Mouse (Mus musculus) stomach, embryonic 15.5 days (tissue): Measurements from ENCODE around the gene Dtd1. TPM values are rescaled to one million over a fixed set of nuclear protein-coding genes. Genes with fewer than 3 reads are reported as not detected.

Source experiments
- ATAC-seq: fragments of 200-750 bp; cut with Nextera tagmentation; 2 replicates; pipeline ENCODE4 v1.8.0; 2017; ENCODE audit warnings: low read depth, moderate number of reproducible peaks, moderate TSS enrichment; ENCODE audit not compliant: insufficient read depth, low FRiP score
- H3K27ac ChIP-seq: fragments of 300-500 bp; sonication (generic); 2 replicates; pipeline ENCODE4 v1.5.1; 2015; ENCODE audit warnings: mild to moderate bottlenecking, inconsistent platforms
- H3K27me3 ChIP-seq: fragments of 300-500 bp; sonication (generic); replicated peaks from 2 replicates; pipeline ENCODE4 v1.6.1; 2015; ENCODE audit warnings: inconsistent platforms
- H3K36me3 ChIP-seq: fragments of 300-500 bp; sonication (generic); 2 replicates; pipeline ENCODE4 v1.6.1; 2015; ENCODE audit warnings: inconsistent platforms
- H3K4me1 ChIP-seq: fragments of 300-500 bp; sonication (generic); 2 replicates; pipeline ENCODE4 v1.6.1; 2015; ENCODE audit warnings: inconsistent platforms
- H3K4me2 ChIP-seq: fragments of 300-500 bp; sonication (generic); 2 replicates; pipeline ENCODE4 v1.6.1; 2015; ENCODE audit warnings: mild to moderate bottlenecking, inconsistent platforms
- H3K4me3 ChIP-seq: fragments of 300-500 bp; sonication (generic); replicated peaks from 2 replicates; pipeline ENCODE4 v1.5.1; 2015; ENCODE audit warnings: inconsistent platforms
- H3K9ac ChIP-seq: fragments of 300-500 bp; sonication (generic); 2 replicates; pipeline ENCODE4 v1.6.1; 2015; ENCODE audit warnings: inconsistent platforms
- H3K9me3 ChIP-seq: fragments of 300-500 bp; sonication (generic); 2 replicates; pipeline ENCODE4 v1.6.1; 2016; ENCODE audit warnings: inconsistent platforms
- WGBS: fragments of 180-500 bp; shearing (Covaris S2); methylation state at CpG from one replicate; pipeline ENCODE4 v1.1.7; 2015; 5-methylcytosine and 5-hydroxymethylcytosine counted together
- polyA plus RNA-seq: library from polyadenylated mRNA; unstranded; fragments of >200 nt; fragmentation: Nextera tagmentation; extraction: Ambion mirVana; gene quantifications from 2 replicates; pipeline ENCODE4 v1.2.1, GENCODE M21; 2015

Dtd1 gene
- polyA plus RNA-seq, 1 experiment from 2014 or later = 39.6 TPM

DNA sequence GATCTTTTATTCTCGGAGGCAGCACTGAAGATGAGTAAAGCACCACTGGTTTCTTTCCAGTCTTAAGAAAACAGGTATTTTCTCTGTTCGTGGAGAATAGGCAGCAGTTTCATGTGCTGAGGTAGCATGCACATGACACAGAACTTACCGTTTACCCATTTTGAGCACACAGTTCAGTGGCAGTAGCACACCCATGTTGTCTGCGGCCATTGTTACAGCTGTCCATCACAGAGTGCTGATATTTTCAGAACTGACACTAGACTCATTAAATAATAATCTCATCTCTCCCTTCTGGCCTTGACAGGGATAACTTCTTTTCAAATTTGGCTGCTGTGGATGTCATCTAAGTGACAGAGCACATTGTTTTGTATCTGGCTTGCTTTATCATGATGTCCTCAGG, 47.5 kb downstream of the Dtd1 start:
- 79% methylated on average over 4 of the region's 4 CpGs for WGBS
- Histone ChIP-seq H3K27me3 (no peaks in the 10 kb centered on the region), H3K9ac (no peak overlapping the region), H3K27ac (no peak overlapping the region), H3K4me3 (no peak overlapping the region), H3K9me3 (no peaks in the 10 kb centered on the region), H3K36me3 (no peaks in the 10 kb centered on the region), H3K4me1 (no peaks in the 10 kb centered on the region), H3K4me2 (no peak overlapping the region)
- ATAC-seq = no peak

DNA sequence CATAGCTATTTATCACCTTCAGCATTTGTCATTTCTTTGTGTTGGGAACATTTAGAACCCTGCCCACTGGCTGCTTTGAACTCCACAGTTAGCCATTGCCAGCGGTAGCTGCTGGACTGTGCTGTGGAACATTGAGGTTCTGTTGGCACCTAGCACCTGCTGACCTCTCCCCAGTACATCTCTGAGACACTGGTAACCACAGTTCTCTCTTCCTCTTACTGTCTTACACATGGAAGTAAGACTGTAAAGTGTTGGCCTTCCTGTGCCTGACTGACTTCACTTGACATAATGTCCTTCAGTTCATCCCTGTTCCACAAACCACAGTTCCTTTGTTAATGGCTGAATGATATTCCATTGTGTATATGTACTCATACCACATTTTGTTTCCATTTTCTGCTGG, 50.3 kb downstream of the Dtd1 start:
- WGBS = 86% methylated on average over 1 of the region's 1 CpGs
- no peaks in the 10 kb centered on the region for H3K4me1 ChIP-seq
- no peak overlapping the region for H3K4me2 ChIP-seq
- H3K27ac ChIP-seq = no peak overlapping the region
- H3K4me3 ChIP-seq = no peak overlapping the region
- ATAC-seq = no peak
- no peak overlapping the region for H3K9ac ChIP-seq
- no peaks in the 10 kb centered on the region for H3K9me3 ChIP-seq
- H3K27me3 ChIP-seq = no peaks in the 10 kb centered on the region
- H3K36me3 ChIP-seq = no peaks in the 10 kb centered on the region

- Histone ChIP-seq H3K4me2 (no peak overlapping the region), H3K4me3 (no peak overlapping the region), H3K9me3 (no peaks in the 10 kb centered on the region), H3K9ac (no peak overlapping the region), H3K27ac (no peak overlapping the region), H3K36me3 (no peaks in the 10 kb centered on the region), H3K27me3 (no peaks in the 10 kb centered on the region), H3K4me1 (no peaks in the 10 kb centered on the region)
- ATAC-seq = no peak
- whole genome bisulfite sequencing = 95% methylated on average over 4 of the region's 4 CpGs
Measured at GRCm38 (mm10) chr2:144652841-144653240, 53.1 kb downstream of the Dtd1 start.

DNA sequence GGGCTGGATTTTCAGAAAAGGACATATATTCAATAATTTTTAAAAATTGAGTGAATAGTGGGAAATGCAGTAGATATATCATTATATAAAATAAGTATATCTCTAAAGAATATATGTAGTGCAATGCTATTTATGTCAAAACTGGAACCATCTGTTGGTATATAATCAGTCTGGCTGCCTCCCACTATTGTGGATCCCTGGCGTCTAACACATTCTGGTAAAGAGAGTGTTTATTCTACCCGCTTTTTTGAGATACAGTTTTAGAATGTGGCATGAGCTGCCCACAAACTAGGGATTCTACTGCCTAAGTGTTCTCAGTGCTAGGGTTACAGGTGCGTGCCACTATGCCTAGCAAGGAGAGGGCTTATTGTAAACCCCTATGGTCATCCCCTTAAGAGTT, 55.6 kb downstream of the Dtd1 start:
- ATAC-seq = no peak
- H3K4me1 ChIP-seq = no peaks in the 10 kb centered on the region
- H3K27me3 ChIP-seq = no peaks in the 10 kb centered on the region
- 78% methylated on average over 3 of the region's 3 CpGs for WGBS
- no peak overlapping the region for H3K9ac ChIP-seq
- no peak overlapping the region for H3K4me3 ChIP-seq
- no peak overlapping the region for H3K4me2 ChIP-seq
- H3K27ac ChIP-seq = no peak overlapping the region
- no peaks in the 10 kb centered on the region for H3K36me3 ChIP-seq
- no peaks in the 10 kb centered on the region for H3K9me3 ChIP-seq

- no peak overlapping the region for H3K27ac ChIP-seq
- ATAC-seq = no peak
- H3K9ac ChIP-seq = no peak overlapping the region
- 76% methylated on average over 4 of the region's 4 CpGs for WGBS
- H3K27me3 ChIP-seq = no peaks in the 10 kb centered on the region
- no peaks in the 10 kb centered on the region for H3K9me3 ChIP-seq
- H3K36me3 ChIP-seq = no peaks in the 10 kb centered on the region
- H3K4me3 ChIP-seq = no peak overlapping the region
- no peak overlapping the region for H3K4me2 ChIP-seq
- no peaks in the 10 kb centered on the region for H3K4me1 ChIP-seq
Measured at GRCm38 (mm10) chr2:144668507-144668906, 68.8 kb downstream of the Dtd1 start.

GRCm38 (mm10) chr2:144670289-144670930, 70.7 kb downstream of the Dtd1 start:
- H3K9ac ChIP-seq = no peak overlapping the region
- H3K4me3 ChIP-seq = no peak overlapping the region
- H3K27ac ChIP-seq = 0 out of 2 replicates have a peak overlapping the region, but pooled peaks have one; percentile 40
- WGBS = 74% methylated on average over 5 of the region's 5 CpGs
- no peak overlapping the region for H3K4me2 ChIP-seq
- no peaks in the 10 kb centered on the region for H3K4me1 ChIP-seq
- no peaks in the 10 kb centered on the region for H3K27me3 ChIP-seq
- ATAC-seq = peak; percentile 39; the same call in 1 of the 2 replicates
- H3K36me3 ChIP-seq = no peaks in the 10 kb centered on the region
- no peaks in the 10 kb centered on the region for H3K9me3 ChIP-seq

DNA sequence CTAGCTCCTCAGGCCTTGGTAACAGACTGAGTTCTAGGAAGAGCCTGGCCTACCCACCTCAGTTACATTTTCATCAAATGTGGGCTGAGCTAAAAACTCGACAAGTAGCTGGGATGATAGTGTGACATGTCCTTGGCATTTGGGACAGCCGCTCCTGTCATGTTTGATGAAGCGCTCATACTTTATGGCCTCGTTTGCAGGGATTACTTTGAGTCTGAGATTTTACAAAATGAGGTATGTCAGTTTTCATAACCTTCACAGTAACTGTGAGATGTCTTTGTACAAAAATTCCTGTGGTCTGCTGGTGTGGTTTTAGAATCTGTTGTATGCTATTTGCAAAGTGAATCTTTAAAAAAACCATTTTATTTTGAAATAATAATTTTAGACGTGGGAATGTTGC, 72.7 kb downstream of the Dtd1 start:
- Histone ChIP-seq H3K4me2 (no peak overlapping the region), H3K27ac (no peak overlapping the region), H3K4me3 (no peak overlapping the region), H3K4me1 (peaks cover 4% of the 10 kb centered on the region), H3K36me3 (no peaks in the 10 kb centered on the region), H3K27me3 (no peaks in the 10 kb centered on the region), H3K9me3 (no peaks in the 10 kb centered on the region), H3K9ac (no peak overlapping the region)
- 79% methylated on average over 5 of the region's 5 CpGs for WGBS
- ATAC-seq = no peak

DNA sequence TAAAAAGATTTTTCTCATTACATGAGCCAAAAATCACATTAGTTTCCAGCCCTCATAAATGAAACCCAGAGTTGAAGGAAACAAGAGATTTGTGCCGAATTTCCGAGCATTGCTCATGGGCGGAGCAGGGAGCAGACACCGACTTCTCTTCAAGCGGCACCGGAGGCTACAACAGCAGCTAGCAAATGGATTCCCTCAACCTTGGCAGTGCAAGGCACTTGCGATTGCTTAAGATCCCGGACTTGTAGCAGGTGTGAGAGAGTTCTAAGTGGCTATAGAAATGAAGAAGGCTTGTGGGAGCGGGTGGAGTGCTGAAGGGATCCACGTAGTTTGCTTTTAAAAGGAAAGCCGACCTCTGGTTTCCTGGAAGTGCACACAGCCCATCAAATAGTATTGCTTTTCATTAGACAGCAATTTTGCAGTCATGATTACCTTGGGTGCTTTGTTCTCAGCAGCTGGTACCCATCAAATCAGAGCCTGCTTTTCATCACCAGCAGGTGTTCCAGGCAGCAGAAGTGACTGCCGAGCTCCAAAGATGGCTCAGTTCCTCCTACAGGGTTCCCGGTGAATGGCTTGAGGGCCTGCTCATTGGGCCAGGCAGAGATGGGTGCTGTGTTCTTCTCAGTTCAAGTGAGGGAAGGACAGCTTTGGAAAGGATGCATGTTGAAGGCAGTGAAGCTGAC, 77.0 kb downstream of the Dtd1 start:
- H3K4me1 ChIP-seq = peaks cover 7% of the 10 kb centered on the region
- H3K4me3 ChIP-seq = no peak overlapping the region
- ATAC-seq = no peak
- H3K27me3 ChIP-seq = no peaks in the 10 kb centered on the region
- WGBS = 41% methylated on average over 13 of the region's 13 CpGs
- peak overlapping the region; percentile 4; the same call in 1 of the 2 replicates for H3K4me2 ChIP-seq
- H3K9ac ChIP-seq = no peak overlapping the region
- H3K27ac ChIP-seq = 0 out of 2 replicates have a peak overlapping the region, but pooled peaks have one; percentile 11
- H3K9me3 ChIP-seq = no peaks in the 10 kb centered on the region
- H3K36me3 ChIP-seq = no peaks in the 10 kb centered on the region

- no peak overlapping the region for H3K4me2 ChIP-seq
- ATAC-seq = no peak
- no peaks in the 10 kb centered on the region for H3K9me3 ChIP-seq
- no peaks in the 10 kb centered on the region for H3K27me3 ChIP-seq
- H3K36me3 ChIP-seq = no peaks in the 10 kb centered on the region
- 70% methylated on average over 2 of the region's 2 CpGs for WGBS
- H3K9ac ChIP-seq = no peak overlapping the region
- H3K27ac ChIP-seq = no peak overlapping the region
- no peak overlapping the region for H3K4me3 ChIP-seq
- H3K4me1 ChIP-seq = peaks cover 7% of the 10 kb centered on the region
Measured at GRCm38 (mm10) chr2:144677229-144677571, 77.5 kb downstream of the Dtd1 start.

GRCm38 (mm10) chr2:144678779-144679178, 79.1 kb downstream of the Dtd1 start:
- no peak for ATAC-seq
- WGBS = 69% methylated on average over 6 of the region's 6 CpGs
- no peaks in the 10 kb centered on the region for H3K27me3 ChIP-seq
- H3K27ac ChIP-seq = peak overlapping the region; percentile 54
- no peak overlapping the region for H3K4me2 ChIP-seq
- no peaks in the 10 kb centered on the region for H3K36me3 ChIP-seq
- peaks cover 7% of the 10 kb centered on the region for H3K4me1 ChIP-seq
- no peak overlapping the region for H3K4me3 ChIP-seq
- H3K9me3 ChIP-seq = no peaks in the 10 kb centered on the region
- no peak overlapping the region for H3K9ac ChIP-seq

DNA sequence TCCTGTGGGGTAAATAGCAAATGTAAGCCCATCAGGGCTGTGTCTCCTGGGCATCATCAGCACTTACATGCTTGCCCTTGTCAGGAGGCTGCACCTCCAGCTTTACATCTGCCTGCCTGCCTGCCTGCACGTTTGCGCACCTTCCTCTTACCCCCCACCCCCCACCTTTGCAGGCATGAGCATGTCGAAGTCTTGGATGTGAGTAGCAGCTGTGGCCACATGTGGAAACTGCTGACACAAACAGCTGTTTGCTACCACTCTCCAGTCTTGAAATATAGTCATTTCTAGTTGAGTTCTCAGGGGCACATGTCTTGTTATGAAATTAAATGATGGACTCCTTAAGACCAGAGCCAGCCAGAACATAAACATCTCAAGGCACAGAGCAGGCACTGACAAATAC, 79.7 kb downstream of the Dtd1 start:
- no peaks in the 10 kb centered on the region for H3K36me3 ChIP-seq
- 34% methylated on average over 3 of the region's 3 CpGs for WGBS
- ATAC-seq = 0 out of 2 replicates have a peak, but pooled peaks have one; percentile 41
- H3K4me1 ChIP-seq = peaks cover 7% of the 10 kb centered on the region
- no peaks in the 10 kb centered on the region for H3K9me3 ChIP-seq
- no peak overlapping the region for H3K4me2 ChIP-seq
- H3K27ac ChIP-seq = peak overlapping the region; percentile 54
- no peak overlapping the region for H3K9ac ChIP-seq
- H3K27me3 ChIP-seq = no peaks in the 10 kb centered on the region
- no peak overlapping the region for H3K4me3 ChIP-seq

DNA sequence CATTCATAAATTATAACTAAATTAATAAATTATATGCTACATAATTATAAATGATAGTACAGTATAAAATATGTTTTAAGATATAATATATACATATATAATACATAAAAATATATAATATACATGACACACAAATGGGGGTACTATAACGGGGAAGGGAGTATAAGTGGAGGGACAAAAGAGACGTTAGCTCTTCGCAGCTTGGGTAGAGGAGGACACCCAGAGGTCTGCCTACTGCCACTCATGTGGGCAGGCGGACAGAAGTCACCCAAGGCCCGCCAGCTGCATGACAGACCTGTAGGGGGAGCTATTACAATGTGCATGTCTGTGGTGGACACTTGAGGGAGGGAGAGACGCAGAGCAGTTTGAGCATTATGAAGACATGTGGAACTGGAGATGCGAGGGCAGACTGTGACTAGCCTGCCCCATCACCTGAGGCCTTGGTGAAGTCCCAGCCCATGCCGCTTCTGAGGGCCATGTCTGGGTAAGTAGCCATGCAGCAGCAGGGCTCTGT, 92.6 kb downstream of the Dtd1 start:
- Histone ChIP-seq H3K9ac (no peak overlapping the region), H3K4me1 (no peaks in the 10 kb centered on the region), H3K27ac (no peak overlapping the region), H3K4me3 (no peak overlapping the region), H3K27me3 (no peaks in the 10 kb centered on the region), H3K4me2 (no peak overlapping the region), H3K36me3 (no peaks in the 10 kb centered on the region), H3K9me3 (no peaks in the 10 kb centered on the region)
- ATAC-seq = no peak
- WGBS = 78% methylated on average over 8 of the region's 8 CpGs
